Mouse (Mus musculus) hindbrain, embryonic 13.5 days (tissue): ENCODE results near the gene Prl8a9. TPM values are rescaled to one million over a fixed set of nuclear protein-coding genes. Genes with fewer than 3 reads are reported as not detected.

Experiments used
- ATAC-seq: fragments of 200-750 bp; cut with Nextera tagmentation; 2 replicates; pipeline ENCODE4 v1.8.0; 2017; ENCODE audit warnings: moderate TSS enrichment; ENCODE audit not compliant: low FRiP score
- H3K27ac ChIP-seq: fragments of 300-500 bp; sonication (generic); 2 replicates; pipeline ENCODE4 v1.5.1; 2015; ENCODE audit warnings: inconsistent platforms, mild to moderate bottlenecking, moderate library complexity
- H3K27me3 ChIP-seq: fragments of 300-500 bp; sonication (generic); 2 replicates; pipeline ENCODE4 v1.6.1; 2015; ENCODE audit warnings: mild to moderate bottlenecking, inconsistent platforms
- H3K36me3 ChIP-seq: fragments of 300-500 bp; sonication (generic); 2 replicates; pipeline ENCODE4 v1.6.1; 2015; ENCODE audit warnings: mild to moderate bottlenecking, inconsistent platforms
- H3K4me1 ChIP-seq: fragments of 300-500 bp; sonication (generic); replicated peaks from 2 replicates; pipeline ENCODE4 v1.6.1; 2015; ENCODE audit warnings: inconsistent platforms
- H3K4me2 ChIP-seq: fragments of 300-500 bp; sonication (generic); 2 replicates; pipeline ENCODE4 v1.6.1; 2015; ENCODE audit warnings: inconsistent platforms, mild to moderate bottlenecking, moderate library complexity
- H3K4me3 ChIP-seq: fragments of 300-500 bp; sonication (generic); 2 replicates; pipeline ENCODE4 v1.5.1; 2015; ENCODE audit warnings: mild to moderate bottlenecking, inconsistent platforms
- H3K9ac ChIP-seq: fragments of 300-500 bp; sonication (generic); 2 replicates; pipeline ENCODE4 v1.6.1; 2015; ENCODE audit warnings: mild to moderate bottlenecking, inconsistent platforms
- H3K9me3 ChIP-seq: fragments of 300-500 bp; sonication (generic); 2 replicates; pipeline ENCODE4 v1.6.1; 2016; ENCODE audit warnings: inconsistent platforms
- WGBS: fragments of 180-500 bp; shearing (Covaris S2); methylation state at CpG from one replicate; pipeline ENCODE4 v1.1.7; 2015; 5-methylcytosine and 5-hydroxymethylcytosine counted together
- polyA plus RNA-seq: library from polyadenylated mRNA; unstranded; fragments of >200 nt; fragmentation: Nextera tagmentation; extraction: Ambion mirVana; gene quantifications from 2 replicates; pipeline ENCODE4 v1.2.1, GENCODE M21; 2015

The Prl8a9 gene
- polyA plus RNA-seq: not detected in 2 replicates

- WGBS: 86% methylated on average over 2 of the region's 2 CpGs
- H3K27me3 ChIP-seq: no peaks in the 10 kb centered on the region
- H3K9ac ChIP-seq: no peak within 1 kb of the TSS
- H3K27ac ChIP-seq: no peak within 1 kb of the TSS
- no peak for ATAC-seq
- H3K4me2 ChIP-seq: no peak within 1 kb of the TSS
- no peaks in the 10 kb centered on the region for H3K9me3 ChIP-seq
- no peak within 1 kb of the TSS for H3K4me3 ChIP-seq
- H3K4me1 ChIP-seq: no peaks in the 10 kb centered on the region
- H3K36me3 ChIP-seq: no peaks in the 10 kb centered on the region
Measured at GRCm38 (mm10) chr13:27564506-27564905, at the start of gene Prl8a9. Gene Prl8a9 (minus strand): TSS chr13:27564606.

- H3K4me2 ChIP-seq: no peak within 1 kb of the TSS
- no peaks in the 10 kb centered on the region for H3K27me3 ChIP-seq
- H3K36me3 ChIP-seq: no peaks in the 10 kb centered on the region
- no peak within 1 kb of the TSS for H3K27ac ChIP-seq
- H3K9ac ChIP-seq: no peak within 1 kb of the TSS
- H3K9me3 ChIP-seq: no peaks in the 10 kb centered on the region
- no peaks in the 10 kb centered on the region for H3K4me1 ChIP-seq
- no peak for ATAC-seq
- 81% methylated on average over 4 of the region's 4 CpGs for WGBS
- H3K4me3 ChIP-seq: no peak within 1 kb of the TSS
Measured at GRCm38 (mm10) chr13:27610482-27610881, 46.1 kb upstream of the Prl8a9 start, which contains the start of gene Prl7b1. Gene Prl7b1 (minus strand): TSS chr13:27610582.

- Histone ChIP-seq H3K36me3 (no peaks in the 10 kb centered on the region), H3K4me1 (no peaks in the 10 kb centered on the region), H3K4me3 (no peak within 1 kb of the TSS), H3K27me3 (no peaks in the 10 kb centered on the region), H3K27ac (no peak within 1 kb of the TSS), H3K9me3 (no peaks in the 10 kb centered on the region), H3K4me2 (no peak within 1 kb of the TSS), H3K9ac (no peak within 1 kb of the TSS)
- ATAC-seq: no peak
- WGBS: 85% methylated on average over 2 of the region's 2 CpGs
Measured at GRCm38 (mm10) chr13:27582071-27582470, 17.7 kb upstream of the Prl8a9 start, which contains the start of gene Prl8a1. Gene Prl8a1 (minus strand): TSS chr13:27582171.

GRCm38 (mm10) chr13:27553336-27553735, 11.1 kb downstream of the Prl8a9 start:
- H3K4me2 ChIP-seq: no peak overlapping the region
- no peaks in the 10 kb centered on the region for H3K36me3 ChIP-seq
- no peak overlapping the region for H3K27ac ChIP-seq
- no peak overlapping the region for H3K9ac ChIP-seq
- no peaks in the 10 kb centered on the region for H3K9me3 ChIP-seq
- no peak for ATAC-seq
- H3K4me1 ChIP-seq: no peaks in the 10 kb centered on the region
- H3K27me3 ChIP-seq: no peaks in the 10 kb centered on the region
- no peak overlapping the region for H3K4me3 ChIP-seq

DNA sequence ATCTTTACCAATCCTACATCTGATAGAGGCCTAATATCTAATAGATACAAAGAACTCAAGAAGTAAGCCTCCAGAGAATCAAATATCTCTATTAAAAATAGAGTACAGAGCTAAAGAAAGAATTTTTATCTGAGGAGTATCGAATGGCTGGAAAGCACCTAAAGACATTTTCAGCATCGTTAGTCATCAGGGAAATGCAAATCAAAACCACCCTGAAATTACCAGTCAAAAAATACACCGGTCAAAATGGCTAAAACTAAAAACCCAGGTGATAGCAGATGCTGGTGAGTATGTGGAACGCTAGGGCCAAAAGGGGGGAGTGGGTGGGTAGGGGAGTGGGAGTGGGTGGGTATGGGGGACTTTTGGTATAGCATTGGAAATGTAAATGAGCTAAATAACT, 41.2 kb downstream of the Prl8a9 start:
- H3K4me3 ChIP-seq: no peak overlapping the region
- H3K36me3 ChIP-seq: no peaks in the 10 kb centered on the region
- WGBS: 90% methylated on average over 4 of the region's 4 CpGs
- H3K9me3 ChIP-seq: no peaks in the 10 kb centered on the region
- no peak for ATAC-seq
- no peak overlapping the region for H3K27ac ChIP-seq
- no peak overlapping the region for H3K4me2 ChIP-seq
- H3K9ac ChIP-seq: no peak overlapping the region
- no peaks in the 10 kb centered on the region for H3K4me1 ChIP-seq
- H3K27me3 ChIP-seq: no peaks in the 10 kb centered on the region

GRCm38 (mm10) chr13:27513117-27513516, 51.3 kb downstream of the Prl8a9 start, which contains the start of gene Prl8a8:
Gene Prl8a8 (minus strand): TSS chr13:27513217.
- 93% methylated on average over 4 of the region's 4 CpGs for WGBS
- Histone ChIP-seq H3K36me3 (no peaks in the 10 kb centered on the region), H3K4me1 (no peaks in the 10 kb centered on the region), H3K4me2 (no peak within 1 kb of the TSS), H3K27ac (no peak within 1 kb of the TSS), H3K9me3 (no peaks in the 10 kb centered on the region), H3K4me3 (no peak within 1 kb of the TSS), H3K27me3 (no peaks in the 10 kb centered on the region), H3K9ac (no peak within 1 kb of the TSS)
- ATAC-seq: no peak

Other genes with a start within 250 kb of the Prl8a9 start
- not detected in 2 replicates for gene Prl8a2, start 218.9 kb downstream of the Prl8a9 start, polyA plus RNA-seq
- not detected in 2 replicates for gene Prl2b1, start 173.8 kb downstream of the Prl8a9 start, polyA plus RNA-seq
- not detected in 2 replicates for gene Prl8a6, start 125.9 kb downstream of the Prl8a9 start, polyA plus RNA-seq
- not detected in 2 replicates for gene Prl8a8, start 51.4 kb downstream of the Prl8a9 start, polyA plus RNA-seq
- not detected in 2 replicates for gene Prl8a1, start 17.6 kb upstream of the Prl8a9 start, polyA plus RNA-seq
- not detected in 2 replicates for gene Prl7b1, start 46.0 kb upstream of the Prl8a9 start, polyA plus RNA-seq
- not detected in 2 replicates for gene Prl7a1, start 77.9 kb upstream of the Prl8a9 start, polyA plus RNA-seq
- not detected in 2 replicates for gene Prl7a2, start 103.4 kb upstream of the Prl8a9 start, polyA plus RNA-seq
- gene Prl7d1, start 152.1 kb upstream of the Prl8a9 start, polyA plus RNA-seq: not detected in 2 replicates
- gene Prl7c1, start 216.2 kb upstream of the Prl8a9 start, polyA plus RNA-seq: not detected in 2 replicates
- gene Prl2a1, start 237.0 kb upstream of the Prl8a9 start, polyA plus RNA-seq: not detected in 2 replicates